Mouse (Mus musculus) heart, adult 11 months (tissue): ENCODE results near the gene Gm20518.

Experiments
- DNase-seq: peaks from one replicate; pipeline ENCODE4 v3.0.0; 2022

Gm20518 gene

DNA sequence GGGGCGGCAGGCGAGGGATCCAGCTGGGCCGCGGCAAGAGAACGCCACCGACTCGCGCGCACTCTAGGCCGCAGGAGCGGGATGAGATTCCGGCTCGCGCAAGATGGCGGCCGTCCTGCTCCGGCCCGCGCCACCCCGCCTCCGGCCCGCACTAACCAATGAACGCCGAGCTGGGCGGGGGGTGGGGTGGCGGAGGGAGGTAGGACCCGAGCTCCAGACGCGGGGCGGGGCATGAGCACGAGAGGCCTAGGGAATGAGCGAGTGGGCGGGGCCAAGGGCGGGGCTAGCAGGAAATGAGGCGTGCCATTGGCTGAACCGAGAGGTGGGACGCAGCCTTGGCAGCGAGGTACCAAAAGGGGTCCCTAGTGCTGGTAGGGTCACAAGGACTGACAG lies at the start of gene Gm20518:
Gene Gm20518 (minus strand): TSS at position 105 of the 393 bp plus-strand sequence.
- DNase-seq, result peak; percentile 100

DNA sequence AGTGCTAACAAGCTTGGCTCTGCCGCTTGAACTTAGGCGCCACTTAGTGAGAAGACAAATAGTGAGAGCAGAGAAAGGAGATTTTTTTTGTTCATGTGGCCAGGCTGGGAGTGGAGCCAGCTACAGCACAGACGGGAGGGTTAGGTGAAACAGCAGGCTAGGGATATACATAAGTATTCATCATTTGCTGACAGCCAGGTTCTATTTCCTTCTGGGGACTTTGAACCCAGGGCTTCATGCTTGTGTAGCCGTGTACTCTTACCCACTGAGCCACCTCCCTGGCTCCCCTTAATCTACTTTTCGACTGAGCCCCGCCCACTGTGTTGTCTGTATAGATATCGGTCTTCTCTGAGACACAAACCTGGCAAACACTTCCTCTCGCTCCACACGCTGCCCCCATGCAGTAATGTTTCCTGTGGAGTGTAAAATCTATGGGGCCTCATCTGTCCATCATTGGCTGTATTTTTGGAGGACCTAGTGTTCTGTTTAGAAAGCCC lies 47.8 kb upstream of the Gm20518 start:
- peak; percentile 83 for DNase-seq

DNA sequence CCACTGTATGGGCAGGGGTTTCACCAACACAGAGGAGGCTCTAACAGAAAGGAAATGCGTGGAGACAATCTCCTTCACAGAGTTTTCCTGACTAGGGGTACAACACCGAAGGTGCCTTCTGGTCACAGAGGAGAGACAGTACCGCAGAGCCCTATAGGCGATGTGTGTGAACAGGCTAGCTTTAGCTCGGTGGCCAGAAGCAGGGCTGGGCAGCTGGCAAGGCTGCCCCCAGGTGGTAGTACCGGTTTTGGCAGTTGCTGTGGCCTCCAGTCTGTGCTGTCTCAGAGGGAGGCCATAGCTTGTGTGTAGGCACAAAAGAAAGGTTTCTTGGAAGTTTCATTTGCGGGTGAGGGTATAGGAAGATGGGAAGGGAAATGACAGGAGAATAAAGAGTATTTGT lies 47.4 kb upstream of the Gm20518 start:
- peak; percentile 90 for DNase-seq

DNA sequence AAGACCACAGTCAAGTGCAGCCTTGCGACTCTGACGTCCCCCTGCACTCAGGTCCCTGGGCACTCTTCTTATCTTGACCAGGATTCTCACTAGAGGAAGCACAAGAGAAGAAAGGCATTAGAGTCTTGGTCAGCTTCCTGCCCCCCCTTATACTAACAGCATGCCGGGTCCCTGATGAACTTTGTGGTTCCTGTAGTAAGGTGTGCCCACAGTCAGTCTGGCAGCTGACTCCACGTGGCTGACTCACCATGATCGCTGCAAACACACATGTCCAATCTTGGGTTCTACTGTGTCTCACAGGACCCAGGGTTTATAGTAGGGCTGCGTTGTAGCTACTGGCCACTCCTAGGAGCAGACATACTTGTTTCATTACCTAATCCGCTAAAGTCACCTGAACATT lies 46.7 kb upstream of the Gm20518 start:
- DNase-seq, result peak; percentile 55

DNA sequence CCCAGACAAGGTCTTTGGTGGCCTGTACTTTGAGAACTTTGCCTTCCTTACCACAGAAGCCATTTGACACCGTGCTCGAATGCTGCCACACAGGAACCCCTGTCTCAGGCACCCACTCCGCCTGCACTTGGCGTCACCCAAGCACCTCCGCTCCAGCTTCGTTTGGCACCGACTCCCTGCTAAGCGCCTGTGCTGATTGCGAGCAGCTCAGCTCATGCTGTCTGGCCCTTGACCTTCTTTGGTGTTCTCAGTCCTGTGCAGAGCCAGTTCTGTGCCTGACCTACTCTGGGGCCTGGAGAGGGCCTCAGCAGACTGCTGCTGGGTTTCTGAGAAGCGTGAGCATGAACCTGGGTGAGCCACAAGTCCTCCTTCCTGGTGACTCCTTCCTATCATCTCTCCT lies 45.3 kb upstream of the Gm20518 start:
- peak; percentile 93 for DNase-seq

DNA sequence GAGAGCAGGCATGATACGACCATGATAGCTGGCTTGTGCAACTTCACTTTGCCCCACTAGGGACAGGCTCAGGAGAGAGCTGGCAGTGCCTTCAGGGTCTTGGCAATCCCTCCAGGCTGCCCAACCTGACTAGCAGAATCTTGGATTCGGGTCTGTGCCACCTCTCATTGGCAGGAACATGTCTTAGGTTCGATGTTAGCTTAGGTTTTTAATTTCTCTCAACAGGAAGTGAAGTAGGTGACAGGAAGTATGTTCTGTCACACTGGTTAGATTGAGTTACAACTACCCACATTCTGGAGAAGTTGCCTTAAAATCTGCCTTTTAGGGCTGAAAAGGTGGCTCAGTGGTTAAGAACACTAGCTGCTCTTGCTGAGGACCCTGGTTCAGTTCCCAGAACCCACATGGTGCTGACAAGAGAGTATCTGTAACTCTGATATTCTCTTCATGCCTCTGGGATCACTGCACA lies 43.0 kb upstream of the Gm20518 start:
- DNase-seq, result peak; percentile 82

DNA sequence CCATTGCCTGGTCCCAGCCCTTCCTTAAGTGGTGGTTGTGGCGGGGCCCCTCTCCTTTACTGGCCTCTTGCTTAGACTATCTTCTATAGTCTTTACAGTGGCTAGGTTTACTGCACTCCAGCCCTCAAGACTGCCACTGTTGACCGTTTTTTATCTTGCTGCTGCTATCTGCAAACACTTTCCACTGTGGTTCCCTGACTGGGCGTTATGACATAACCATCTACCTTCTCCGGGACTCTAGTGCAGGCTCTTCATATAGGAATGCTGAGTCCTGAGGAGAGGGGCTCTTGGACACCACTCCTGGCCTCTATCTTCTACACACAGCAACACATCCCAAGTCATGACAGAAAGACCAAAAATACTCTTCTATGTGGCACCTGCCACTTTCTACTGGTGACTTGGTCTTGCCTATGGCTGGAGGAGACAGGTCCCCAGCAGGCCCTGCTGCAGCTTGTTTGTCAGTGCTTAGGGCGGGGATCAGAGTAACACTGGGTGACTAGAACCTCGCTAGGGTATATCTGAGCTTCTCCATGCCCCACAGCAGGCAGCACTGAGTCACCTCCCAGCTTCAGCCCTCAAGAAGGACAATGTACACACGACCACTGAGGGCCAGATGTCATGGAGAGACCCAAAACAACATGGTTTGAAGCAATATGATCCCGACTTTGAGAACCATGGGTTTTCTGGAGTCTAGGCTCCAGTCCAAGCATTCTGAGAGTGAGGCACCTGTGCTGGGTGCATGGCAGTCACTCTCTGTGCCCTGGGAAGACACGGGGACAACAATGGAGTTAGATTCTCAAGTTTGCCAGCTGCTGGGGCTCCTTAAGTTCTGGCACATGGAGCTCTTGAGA lies 42.3 kb upstream of the Gm20518 start:
- peak; percentile 87 for DNase-seq

DNA sequence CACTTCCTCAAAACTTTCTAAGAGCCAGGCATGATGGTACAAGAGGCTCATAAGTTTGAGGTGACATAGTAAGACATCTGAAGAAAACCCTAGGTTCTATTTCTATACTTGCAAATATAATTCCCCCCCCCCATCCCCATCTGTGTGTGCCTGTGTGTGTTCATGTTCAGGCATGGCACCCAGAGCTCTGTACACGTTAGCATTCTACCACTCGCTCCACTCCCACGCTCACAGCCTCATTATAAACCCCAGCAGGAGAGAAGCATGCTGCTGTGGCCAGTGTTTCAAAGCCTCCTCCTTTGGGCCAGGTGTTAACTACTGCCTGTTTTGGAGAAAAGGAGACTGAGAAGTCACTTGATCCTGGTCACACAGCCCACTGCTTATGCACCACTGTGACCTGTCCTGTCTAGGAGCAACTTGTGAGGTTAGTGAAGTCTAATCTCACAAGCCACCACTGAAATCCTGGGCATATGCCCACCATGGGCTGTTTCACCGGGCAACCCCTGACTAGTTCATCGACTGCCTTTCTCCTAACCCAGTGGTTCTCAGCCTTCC lies 40.5 kb upstream of the Gm20518 start:
- DNase-seq, result peak; percentile 76

DNA sequence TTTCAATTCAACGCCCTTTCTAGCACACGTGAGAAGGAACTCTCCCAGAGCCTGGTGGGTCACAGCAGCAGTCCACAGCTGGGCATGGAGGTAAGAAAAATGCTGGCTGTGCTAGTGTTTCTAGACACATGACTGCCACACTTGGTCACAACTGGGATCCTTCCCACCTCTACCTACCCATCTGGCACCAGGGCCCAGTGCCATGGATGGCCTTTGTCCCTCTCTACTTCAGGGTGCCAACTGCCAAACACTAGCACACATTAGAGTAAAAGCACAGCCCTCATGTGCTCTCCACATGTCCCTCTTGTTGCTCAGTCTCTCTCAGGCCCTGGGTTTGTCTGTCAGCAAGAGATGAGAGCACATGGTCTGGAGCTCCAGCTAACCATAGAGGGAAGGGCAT lies 38.2 kb upstream of the Gm20518 start:
- peak; percentile 81 for DNase-seq

DNA sequence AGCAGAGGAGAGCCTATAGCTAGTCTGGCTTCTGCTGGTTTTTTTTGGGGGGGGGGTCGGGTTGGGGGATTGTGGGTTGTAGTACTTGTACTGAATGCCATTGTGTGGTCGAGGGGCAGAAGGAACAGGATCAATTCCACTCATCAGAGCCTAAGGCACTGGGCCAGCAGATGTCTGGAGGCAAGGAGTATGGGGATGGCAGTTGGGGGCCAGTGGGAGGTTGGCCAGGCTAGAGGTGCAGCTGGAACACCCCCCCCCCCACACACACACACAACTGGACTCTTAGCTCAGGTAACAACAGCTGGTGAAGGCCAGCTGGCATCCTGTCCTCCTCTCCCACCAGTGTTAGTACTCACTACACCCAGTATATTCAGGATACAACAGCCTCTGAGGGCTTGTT lies 37.7 kb upstream of the Gm20518 start:
- peak; percentile 91 for DNase-seq

DNA sequence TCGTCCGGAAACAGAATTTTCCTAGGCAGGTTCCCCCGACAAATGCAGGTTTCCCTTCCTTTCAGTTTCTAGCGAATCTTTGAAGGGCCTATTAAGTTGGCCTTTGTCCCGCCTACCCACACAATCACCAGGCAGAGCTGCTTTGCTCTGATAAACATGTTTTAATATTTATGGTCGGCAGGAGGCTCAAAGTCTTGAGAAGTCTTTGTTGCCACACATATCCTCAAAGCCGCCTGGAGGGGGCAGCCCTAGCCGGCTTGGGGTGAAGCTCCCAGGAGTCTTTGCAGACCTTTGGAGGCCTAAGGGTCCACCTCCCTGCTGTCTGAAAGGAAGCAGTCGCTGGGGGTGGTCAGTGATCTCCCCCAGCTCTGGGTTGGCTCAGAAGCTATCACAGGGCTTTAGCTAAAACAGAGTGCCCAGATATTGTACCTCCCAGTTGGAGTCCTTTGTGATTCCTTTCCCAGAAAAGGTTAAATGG lies 37.2 kb upstream of the Gm20518 start:
- DNase-seq, result peak; percentile 98

DNA sequence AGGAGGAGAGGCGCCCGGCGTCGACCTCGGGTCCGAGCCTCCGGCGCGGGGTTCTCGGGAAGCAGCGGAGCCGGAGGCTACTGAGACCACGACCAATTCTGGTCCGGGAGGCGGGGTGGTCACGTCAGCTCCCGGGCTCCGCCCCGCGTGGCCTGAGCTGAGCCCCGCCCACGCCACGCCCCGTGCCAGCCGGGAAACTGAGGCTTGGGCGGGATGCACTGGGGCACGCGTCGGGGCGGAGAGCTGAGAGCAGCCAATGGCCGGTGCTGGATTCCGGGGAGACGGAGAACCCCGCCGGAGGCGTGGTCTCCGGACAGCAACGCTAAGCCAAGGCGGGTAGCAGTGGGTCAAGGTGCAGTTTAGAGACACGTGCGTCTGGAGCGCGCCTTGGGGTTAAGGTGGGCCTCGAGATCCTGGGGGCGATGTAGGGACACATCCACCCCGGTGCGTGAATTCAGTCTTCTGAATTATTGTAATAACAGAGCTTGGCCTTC lies 36.7 kb upstream of the Gm20518 start, which contains the start of gene Slc25a1:
Gene Slc25a1 (minus strand): TSS at position 133 of the 494 bp plus-strand sequence.
- peak; percentile 98 for DNase-seq

DNA sequence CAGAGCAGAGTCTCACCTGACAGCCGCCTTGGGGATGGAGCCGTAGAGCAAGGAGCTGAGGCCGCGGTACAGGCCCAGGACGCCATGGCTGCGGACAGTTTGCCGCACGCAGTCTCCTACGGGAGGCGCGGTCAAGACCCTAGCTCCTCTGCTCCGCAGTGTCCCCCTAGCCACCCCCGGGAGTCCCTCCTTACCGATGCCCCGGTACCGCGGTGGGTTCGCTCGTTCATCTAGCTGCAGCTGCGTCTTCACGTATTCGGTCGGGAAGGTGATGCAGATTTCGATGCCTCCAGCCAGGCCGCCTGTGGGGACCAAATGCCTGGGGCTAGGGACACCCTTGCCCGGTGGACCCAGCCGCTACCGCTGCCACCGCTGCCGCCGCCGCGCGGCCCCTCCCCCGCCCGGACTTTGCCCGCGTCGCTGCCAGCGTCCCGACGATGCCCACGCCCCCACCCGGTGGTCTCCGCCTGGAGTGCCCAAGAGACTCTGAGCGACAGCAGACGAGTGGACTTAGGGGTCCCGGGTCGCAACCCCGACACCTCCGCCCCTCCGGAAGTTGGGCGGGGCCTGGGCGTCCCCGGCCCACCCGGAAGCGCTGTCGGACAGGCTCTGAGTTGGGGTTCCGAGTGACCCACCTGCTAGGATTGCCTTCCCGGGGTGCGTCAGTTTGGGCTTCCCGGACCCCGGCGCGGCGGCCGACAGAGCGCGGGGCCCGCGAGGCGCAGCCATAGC lies 36.0 kb upstream of the Gm20518 start:
- DNase-seq, result no peak

DNA sequence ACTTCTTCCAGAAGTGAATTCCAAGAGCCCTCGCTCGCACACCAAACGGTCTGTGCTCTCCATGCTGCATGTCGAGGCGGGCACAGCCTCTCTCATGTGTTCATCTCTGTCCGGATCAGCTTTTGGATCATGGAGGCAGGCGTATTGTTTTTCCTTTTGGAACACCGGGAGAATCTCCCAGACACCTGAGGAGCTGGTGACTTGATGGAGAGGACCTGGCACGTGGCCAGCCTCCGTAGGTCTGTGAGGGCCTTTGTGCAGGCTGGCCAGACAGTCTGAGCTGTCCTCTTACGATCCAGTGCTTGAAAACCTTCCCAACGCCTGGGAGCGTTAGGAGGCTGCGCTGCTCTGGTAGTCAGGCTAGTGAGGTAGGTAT lies 30.7 kb upstream of the Gm20518 start:
- no peak for DNase-seq

DNA sequence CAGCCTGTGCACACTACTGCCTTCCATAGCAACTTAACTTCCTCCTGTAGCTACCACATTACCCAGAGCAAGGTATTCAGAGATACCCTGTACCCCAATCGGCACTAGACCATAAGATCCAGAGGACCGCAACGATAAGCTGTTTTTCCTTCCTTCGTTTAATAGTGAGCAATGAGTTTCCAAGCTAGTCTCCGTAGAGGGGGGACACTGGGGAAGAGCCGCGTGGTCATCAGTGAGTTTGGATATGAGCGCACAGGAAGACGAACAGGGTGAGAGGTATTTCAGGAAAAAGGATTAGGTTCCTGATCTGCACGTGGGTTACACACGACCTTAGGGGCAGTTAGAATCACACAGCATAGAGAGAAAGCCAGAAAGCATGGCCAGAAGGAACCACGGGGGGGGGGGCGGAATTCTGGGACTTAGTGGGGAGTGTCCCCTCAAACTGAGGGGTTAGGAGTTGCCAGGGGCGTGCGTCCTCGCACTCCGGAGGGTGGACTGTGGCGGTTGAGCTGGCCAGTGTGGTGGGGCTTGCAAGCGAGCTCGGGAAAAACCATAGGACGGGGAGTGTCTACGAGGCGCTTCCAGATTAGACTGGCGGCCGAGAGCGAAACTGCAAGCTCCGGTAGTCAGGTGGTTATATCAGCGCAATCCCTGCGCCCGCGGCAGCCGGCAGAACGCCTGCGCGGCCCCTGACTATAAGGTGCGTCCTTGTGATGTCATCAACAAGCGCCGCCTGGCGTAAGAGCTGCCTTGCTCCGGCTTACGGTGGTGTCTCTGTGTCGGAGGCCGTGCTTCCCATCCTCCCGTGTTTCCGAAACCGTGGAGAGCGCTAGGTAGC lies 30.1 kb upstream of the Gm20518 start:
- peak; percentile 99 for DNase-seq

DNA sequence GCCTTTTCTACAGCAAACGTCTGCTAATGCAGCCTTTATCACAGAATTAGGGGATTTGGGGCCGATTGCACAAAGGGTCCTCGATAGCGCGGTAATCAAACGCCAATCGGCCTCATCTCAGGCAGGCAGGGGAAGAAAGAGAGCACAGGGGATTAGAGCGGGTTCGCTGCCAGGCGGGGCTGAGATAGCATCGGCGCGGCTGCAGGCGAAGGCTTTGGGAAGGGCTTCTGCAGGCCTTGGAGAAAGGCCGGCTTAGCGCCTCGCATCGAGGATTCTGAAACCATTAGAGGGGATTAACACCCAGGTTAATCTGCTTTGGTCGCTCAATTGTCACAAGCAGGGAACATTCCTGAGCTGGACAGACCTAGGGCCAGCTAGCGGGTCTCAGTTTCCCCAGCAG lies 29.1 kb upstream of the Gm20518 start:
- DNase-seq, result no peak

DNA sequence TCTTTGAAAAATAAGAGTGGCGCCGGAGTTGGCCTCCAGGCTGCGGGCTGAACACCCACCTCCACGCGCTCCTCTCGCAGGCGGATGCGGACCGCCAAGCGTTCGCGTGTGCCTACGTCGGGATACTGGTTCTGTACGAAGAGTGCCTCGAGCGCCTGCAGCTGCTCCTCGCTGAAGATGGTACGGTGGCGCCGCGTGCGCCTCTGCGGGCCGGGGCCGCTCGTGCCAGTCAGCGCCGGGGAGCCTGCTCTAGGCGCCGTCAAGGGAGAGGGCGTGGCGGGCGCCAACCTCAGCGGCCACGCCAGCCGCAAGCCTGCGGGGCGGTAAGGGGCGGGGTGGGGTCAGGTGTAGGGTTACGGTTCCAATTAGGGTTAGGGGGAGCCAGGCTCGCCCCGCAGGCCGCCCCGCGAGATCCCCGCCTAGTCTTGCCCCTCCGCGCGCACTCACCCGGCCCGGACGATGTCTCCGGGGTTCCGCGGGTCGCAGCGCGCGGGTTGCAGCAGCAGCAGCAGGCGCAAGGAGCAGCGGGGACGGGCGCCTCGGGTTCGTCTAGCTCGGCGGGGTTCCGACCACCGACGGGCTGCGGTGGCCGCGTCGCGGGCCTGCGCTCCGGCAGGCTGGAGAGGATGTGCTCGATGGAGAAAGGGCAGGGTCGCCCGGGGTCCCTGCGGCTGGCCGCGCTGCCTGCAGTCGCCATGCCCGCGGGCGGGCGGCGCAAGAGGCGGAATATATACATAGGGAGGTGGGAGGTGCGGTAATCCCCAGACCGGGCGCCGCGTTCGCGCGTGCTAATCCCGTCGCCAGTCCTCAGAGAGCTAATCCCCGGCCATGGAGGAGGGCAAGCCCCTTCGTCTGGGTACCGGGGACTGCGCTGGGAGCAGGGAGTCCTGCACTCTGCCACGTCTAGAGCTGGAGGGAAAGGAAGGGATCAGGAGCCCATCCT lies 23.1 kb upstream of the Gm20518 start, which contains the start of gene Gsc2:
Gene Gsc2 (minus strand): TSS at position 753 of the 943 bp plus-strand sequence.
- DNase-seq, result no peak

DNA sequence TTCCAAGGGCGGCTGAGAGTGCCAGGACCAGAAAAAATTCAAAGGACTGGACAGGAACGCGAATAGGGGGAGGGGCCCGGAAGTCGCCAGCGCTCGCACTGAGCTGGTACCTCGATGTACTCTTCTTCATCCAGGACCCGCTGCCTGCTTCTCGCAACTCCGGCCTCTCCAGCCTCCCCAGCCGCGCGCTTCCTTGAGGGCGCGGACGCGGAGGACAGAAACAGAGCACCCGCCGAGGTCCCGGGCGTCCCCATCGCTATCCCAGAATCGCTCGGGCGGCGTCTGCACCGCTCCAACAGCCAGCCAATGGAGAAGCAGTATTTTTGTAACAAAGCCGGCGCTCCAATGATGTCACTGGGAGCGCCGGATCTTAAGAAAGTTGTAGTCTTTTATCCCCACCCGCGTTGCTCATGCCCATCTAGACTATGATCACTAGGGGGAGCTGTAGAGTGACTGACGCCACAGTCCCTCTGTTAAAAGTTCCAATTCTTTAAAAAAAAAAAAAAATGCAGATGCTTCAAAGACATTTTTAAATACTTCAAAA lies 19.7 kb upstream of the Gm20518 start, which contains the start of gene Ess2:
Gene Ess2 (minus strand): TSS at position 297 of the 544 bp plus-strand sequence.
- DNase-seq, result peak; percentile 100

DNA sequence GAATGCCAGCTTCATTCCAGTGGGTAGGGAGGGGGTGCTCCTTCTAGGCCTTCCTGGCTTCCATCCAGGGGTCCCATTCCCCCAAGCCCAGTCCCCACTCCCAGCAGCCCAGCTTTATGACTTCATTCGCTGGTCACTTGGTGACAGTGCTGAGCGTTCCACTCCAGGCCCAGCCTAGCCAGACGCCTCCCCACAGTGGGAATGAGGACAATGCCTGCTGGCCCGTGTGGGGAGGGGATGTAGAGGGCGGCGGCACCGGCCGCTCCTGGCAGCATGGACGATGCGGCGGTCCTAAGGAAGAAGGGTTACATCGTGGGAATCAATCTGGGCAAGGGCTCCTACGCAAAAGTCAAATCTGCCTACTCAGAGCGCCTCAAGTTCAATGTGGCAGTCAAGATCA lies 7.0 kb upstream of the Gm20518 start, which contains the start of the genes Dgcr2 and Tssk2:
Gene Dgcr2 (minus strand): TSS at position 101 of the 400 bp plus-strand sequence.
Gene Tssk2 (plus strand): TSS at position 176 of the 400 bp plus-strand sequence.
- DNase-seq, result peak; percentile 89

DNA sequence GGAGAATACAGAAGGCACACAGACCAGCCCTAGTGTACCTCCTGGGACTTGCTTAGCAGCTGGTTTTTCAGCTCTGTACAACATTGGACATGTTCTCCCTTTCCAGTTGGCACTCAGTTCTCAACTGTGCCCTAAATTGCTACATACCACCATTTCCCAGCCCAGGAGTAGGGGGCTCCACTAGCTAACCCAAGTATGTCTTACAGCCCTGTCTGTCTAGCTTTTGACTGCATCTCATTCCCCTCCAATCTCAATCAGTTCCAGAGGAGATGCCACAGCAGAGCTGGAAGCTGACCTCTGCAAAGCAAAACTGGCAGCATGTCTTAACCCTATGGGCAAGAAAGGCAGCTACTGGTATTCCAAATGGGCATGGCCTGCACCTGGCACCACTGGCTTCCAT lies 4.6 kb upstream of the Gm20518 start:
- DNase-seq, result peak; percentile 87
